Mouse (Mus musculus): ENCODE data around the gene Senp8. TPM values are rescaled to one million over a fixed set of nuclear protein-coding genes. Genes with fewer than 3 reads are reported as not detected.

Gene Senp8
- polyA plus RNA-seq, 1 experiment = 0.04 TPM

GRCm38 (mm10) chr9:59695451-59695813 lies 55.1 kb downstream of the Senp8 start:
- Histone ChIP-seq H3K4me1 (ENCODE audit: control insufficient read depth) (0 out of 2 replicates have a peak, but pooled peaks cover 2% of the 10 kb centered on the region), H3K27me3 (ENCODE audit: control insufficient read depth) (peaks cover 20% of the 10 kb centered on the region), H3K9me3 (ENCODE audit: control insufficient read depth, low read length) (no peaks in the 10 kb centered on the region), H3K4me3 (replicated peaks) (no peak overlapping the region), H3K36me3 (ENCODE audit: control insufficient read depth) (no peaks in the 10 kb centered on the region)
- TF ChIP-seq GATA1 (IDR thresholded peaks at IDR 0.05; ENCODE audit: low read length) (no peak), TAL1 (IDR thresholded peaks at IDR 0.05; ENCODE audit: low read length) (no peak)

DNA sequence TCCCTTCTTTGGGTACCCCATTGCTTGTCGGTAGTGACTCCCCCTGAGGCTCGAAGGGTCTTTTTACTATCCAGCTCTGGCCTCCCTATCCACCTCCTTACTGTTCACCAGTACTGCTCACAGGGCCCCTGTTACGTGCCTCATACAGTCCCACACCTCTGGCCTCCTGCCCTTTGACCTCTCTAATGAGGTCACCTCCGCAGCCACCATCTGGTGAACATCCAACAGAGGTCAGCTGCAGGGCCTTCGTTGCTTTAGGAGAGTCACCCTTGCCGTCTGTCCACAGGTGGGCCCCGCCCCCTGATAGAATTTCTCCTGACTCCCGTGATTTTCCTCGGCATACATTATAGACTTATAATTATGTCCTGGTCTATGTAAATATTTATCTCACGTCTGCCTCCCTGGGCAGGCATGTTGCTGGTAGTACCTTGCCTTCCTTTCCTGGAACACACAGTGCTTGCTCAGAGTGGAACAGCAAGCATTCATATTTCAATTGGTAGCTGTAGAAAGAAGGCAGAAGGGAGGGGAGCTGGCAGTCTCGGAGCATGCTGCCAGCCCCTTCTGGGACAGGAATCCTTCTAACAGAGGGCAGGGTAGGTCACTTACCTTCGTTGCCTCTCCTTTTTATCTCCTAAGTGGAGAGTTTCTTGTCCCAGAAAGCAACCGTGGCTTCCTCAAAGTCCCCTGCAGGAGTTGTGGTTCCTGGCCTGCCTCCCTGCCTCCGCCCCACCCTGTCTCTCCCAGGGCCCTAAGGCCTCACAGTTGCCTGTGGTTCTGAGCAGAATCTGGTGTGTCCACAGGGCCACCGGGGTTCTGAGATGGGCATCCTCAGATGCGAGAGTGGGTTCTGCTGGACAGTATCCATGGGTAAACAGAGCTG lies 55.7 kb downstream of the Senp8 start:
- H3K36me3 ChIP-seq (ENCODE audit: control insufficient read depth) = no peaks in the 10 kb centered on the region
- 0 out of 2 replicates have a peak, but pooled peaks cover 2% of the 10 kb centered on the region for H3K4me1 ChIP-seq (ENCODE audit: control insufficient read depth)
- H3K27me3 ChIP-seq (ENCODE audit: control insufficient read depth) = peaks cover 20% of the 10 kb centered on the region
- no peaks in the 10 kb centered on the region for H3K9me3 ChIP-seq (ENCODE audit: control insufficient read depth, low read length)
- no peak for TF ChIP-seq TAL1 (IDR thresholded peaks at IDR 0.05; ENCODE audit: low read length)
- TF ChIP-seq GATA1 (IDR thresholded peaks at IDR 0.05; ENCODE audit: low read length) = no peak
- no peak overlapping the region for H3K4me3 ChIP-seq (replicated peaks)

GRCm38 (mm10) chr9:59692145-59692544 lies 58.4 kb downstream of the Senp8 start:
- H3K27me3 ChIP-seq (ENCODE audit: control insufficient read depth) = peaks cover 22% of the 10 kb centered on the region
- peaks cover 6% of the 10 kb centered on the region for H3K4me1 ChIP-seq (ENCODE audit: control insufficient read depth)
- H3K4me3 ChIP-seq (replicated peaks) = no peak overlapping the region
- H3K36me3 ChIP-seq (ENCODE audit: control insufficient read depth) = no peaks in the 10 kb centered on the region
- no peak for TF ChIP-seq GATA1 (IDR thresholded peaks at IDR 0.05; ENCODE audit: low read length)
- TF ChIP-seq TAL1 (IDR thresholded peaks at IDR 0.05; ENCODE audit: low read length) = no peak
- H3K9me3 ChIP-seq (ENCODE audit: control insufficient read depth, low read length) = no peaks in the 10 kb centered on the region

DNA sequence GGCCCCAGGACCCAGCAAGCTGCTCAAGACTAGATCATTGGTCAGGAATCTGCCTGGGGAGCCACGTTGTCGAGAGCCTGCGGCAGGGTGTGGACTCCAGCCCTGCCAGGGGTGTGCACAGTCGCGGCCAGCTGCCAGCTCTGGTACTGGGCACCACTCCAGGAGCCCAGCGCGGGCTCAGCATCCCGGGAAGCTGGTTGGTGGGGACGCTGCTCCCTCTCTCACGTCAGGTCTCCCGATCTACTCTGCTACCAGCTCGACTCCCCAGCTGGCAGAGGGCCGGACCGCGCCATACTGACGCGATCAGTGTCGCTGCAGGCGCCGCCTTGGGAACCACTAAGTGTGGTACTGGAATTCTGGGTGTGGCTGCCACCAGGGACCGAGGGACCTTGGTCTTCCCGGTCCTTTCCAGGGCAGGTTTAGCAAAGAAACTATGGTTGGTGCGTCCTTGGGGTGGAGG lies 58.8 kb downstream of the Senp8 start:
- H3K36me3 ChIP-seq (ENCODE audit: control insufficient read depth) = no peaks in the 10 kb centered on the region
- TF ChIP-seq GATA1 (IDR thresholded peaks at IDR 0.05; ENCODE audit: low read length) = no peak
- no peak for TF ChIP-seq TAL1 (IDR thresholded peaks at IDR 0.05; ENCODE audit: low read length)
- peaks cover 6% of the 10 kb centered on the region for H3K4me1 ChIP-seq (ENCODE audit: control insufficient read depth)
- no peaks in the 10 kb centered on the region for H3K9me3 ChIP-seq (ENCODE audit: control insufficient read depth, low read length)
- no peak overlapping the region for H3K4me3 ChIP-seq (replicated peaks)
- peaks cover 21% of the 10 kb centered on the region for H3K27me3 ChIP-seq (ENCODE audit: control insufficient read depth)

GRCm38 (mm10) chr9:59687416-59688046 lies 63.0 kb downstream of the Senp8 start:
- Histone ChIP-seq H3K4me3 (replicated peaks) (no peak overlapping the region), H3K9me3 (ENCODE audit: control insufficient read depth, low read length) (no peaks in the 10 kb centered on the region), H3K36me3 (ENCODE audit: control insufficient read depth) (no peaks in the 10 kb centered on the region), H3K4me1 (ENCODE audit: control insufficient read depth) (peaks cover 6% of the 10 kb centered on the region), H3K27me3 (ENCODE audit: control insufficient read depth) (peaks cover 42% of the 10 kb centered on the region)
- TF ChIP-seq GATA1 (IDR thresholded peaks at IDR 0.05; ENCODE audit: low read length) = no peak
- TF ChIP-seq TAL1 (IDR thresholded peaks at IDR 0.05; ENCODE audit: low read length) = no peak

Other genes with a start within 250 kb of the Senp8 start
- 0.42 and 0.60 TPM in 2 replicates for gene Hexa, start 211.2 kb downstream of the Senp8 start, polyA plus RNA-seq (2012)
- gene Tmem202, start 210.9 kb downstream of the Senp8 start, polyA plus RNA-seq (2012) = 0.03 TPM in 1 of 2 replicates, not detected in the other
- gene Celf6, start 172.8 kb downstream of the Senp8 start, polyA plus RNA-seq (2012) = not detected in 2 replicates
- 0.06 and 0.20 TPM in 2 replicates for gene Parp6, start 133.4 kb downstream of the Senp8 start, polyA plus RNA-seq (2012)
- 4.3 and 4.7 TPM in 2 replicates for gene Pkm, start 94.3 kb downstream of the Senp8 start, polyA plus RNA-seq (2012)
- not detected in 2 replicates for gene Gramd2, start 70.6 kb downstream of the Senp8 start, polyA plus RNA-seq (2012)
- 0.02 and 0.03 TPM in 2 replicates for gene Myo9a, start 186 bp upstream of the Senp8 start, polyA plus RNA-seq (2012)
- not detected in 2 replicates for gene Nr2e3, start 209.9 kb upstream of the Senp8 start, polyA plus RNA-seq (2012)

All from erythroblast, embryonic 14.5 days (primary cell).